Mouse (Mus musculus) stomach, postnatal 0 days (tissue): ENCODE data around the gene Adora2a.

Experiments used
- CTCF ChIP-seq: IDR thresholded peaks from 2 replicates; pipeline ENCODE4 v1.5.1; 2016; ENCODE audit warnings: antibody characterized with exemption, low read depth, mild to moderate bottlenecking, moderate library complexity
- EP300 ChIP-seq: optimal IDR thresholded peaks from 2 replicates; pipeline ENCODE3; 2016; ENCODE audit warnings: antibody characterized with exemption

GRCm38 (mm10) chr10:75328201-75328704 is 11.6 kb downstream of the Adora2a start:
- no peak for TF ChIP-seq CTCF
- no peak for TF ChIP-seq EP300
